Mouse (Mus musculus): ENCODE results near the gene Vps25. TPM values are rescaled to one million over a fixed set of nuclear protein-coding genes. Genes with fewer than 3 reads are reported as not detected.

Vps25 gene
- polyA plus RNA-seq (2015; fragmentation: Nextera tagmentation; extraction: Ambion mirVana), result 102 and 109 TPM in 2 replicates

GRCm38 (mm10) chr11:101253613-101254389, at the start of gene Vps25:
TSS of gene Vps25 (plus strand) at chr11:101253707.

GRCm38 (mm10) chr11:101226065-101226701, 27.3 kb upstream of the Vps25 start, which contains the start of gene Ezh1:
TSS of gene Ezh1 (minus strand) at chr11:101226463.

GRCm38 (mm10) chr11:101245855-101246701, 7.4 kb upstream of the Vps25 start, which contains the start of gene Ramp2:
TSS of gene Ramp2 (plus strand) at chr11:101246028.

GRCm38 (mm10) chr11:101259948-101260825, 6.7 kb downstream of the Vps25 start, which contains the start of gene Wnk4:
TSS of gene Wnk4 (plus strand) at chr11:101260567.

GRCm38 (mm10) chr11:101278223-101279192, 25.0 kb downstream of the Vps25 start, which contains the start of the genes Cntd1 and Coa3:
TSS of gene Cntd1 (plus strand) at chr11:101279012.
TSS of gene Coa3 (minus strand) at chr11:101279114.

GRCm38 (mm10) chr11:101302004-101302798, 48.7 kb downstream of the Vps25 start, which contains the start of gene Becn1:
TSS of gene Becn1 (minus strand) at chr11:101302286.

Other genes starting within 250 kb of the Vps25 start
- gene Atp6v0a1, start 244.3 kb upstream of the Vps25 start, polyA plus RNA-seq (2015; fragmentation: Nextera tagmentation; extraction: Ambion mirVana), result 51.3 and 56.7 TPM in 2 replicates
- 16.3 and 19.0 TPM in 2 replicates for gene Naglu, start 183.7 kb upstream of the Vps25 start, polyA plus RNA-seq (2015; fragmentation: Nextera tagmentation; extraction: Ambion mirVana)
- gene Hsd17b1, start 175.3 kb upstream of the Vps25 start, polyA plus RNA-seq (2015; fragmentation: Nextera tagmentation; extraction: Ambion mirVana), result 0.16 TPM in 1 of 2 replicates, not detected in the other
- gene Coasy, start 171.1 kb upstream of the Vps25 start, polyA plus RNA-seq (2015; fragmentation: Nextera tagmentation; extraction: Ambion mirVana), result 18.1 and 18.4 TPM in 2 replicates
- 21.3 and 26.0 TPM in 2 replicates for gene Mlx, start 166.4 kb upstream of the Vps25 start, polyA plus RNA-seq (2015; fragmentation: Nextera tagmentation; extraction: Ambion mirVana)
- 9.1 and 9.5 TPM in 2 replicates for gene Psmc3ip, start 158.3 kb upstream of the Vps25 start, polyA plus RNA-seq (2015; fragmentation: Nextera tagmentation; extraction: Ambion mirVana)
- 16.2 TPM in 2 replicates for gene Retreg3, start 133.8 kb upstream of the Vps25 start, polyA plus RNA-seq (2015; fragmentation: Nextera tagmentation; extraction: Ambion mirVana)
- 29.7 and 31.9 TPM in 2 replicates for gene Tubg1, start 133.8 kb upstream of the Vps25 start, polyA plus RNA-seq (2015; fragmentation: Nextera tagmentation; extraction: Ambion mirVana)
- 3.0 and 3.1 TPM in 2 replicates for gene Tubg2, start 97.8 kb upstream of the Vps25 start, polyA plus RNA-seq (2015; fragmentation: Nextera tagmentation; extraction: Ambion mirVana)
- 1.3 TPM in 2 replicates for gene Cntnap1, start 83.2 kb upstream of the Vps25 start, polyA plus RNA-seq (2015; fragmentation: Nextera tagmentation; extraction: Ambion mirVana)
- gene Plekhh3, start 82.4 kb upstream of the Vps25 start, polyA plus RNA-seq (2015; fragmentation: Nextera tagmentation; extraction: Ambion mirVana), result 14.0 and 14.4 TPM in 2 replicates
- gene Ccr10, start 78.3 kb upstream of the Vps25 start, polyA plus RNA-seq (2015; fragmentation: Nextera tagmentation; extraction: Ambion mirVana), result 0.14 and 0.24 TPM in 2 replicates
- gene Ezh1, start 27.2 kb upstream of the Vps25 start, polyA plus RNA-seq (2015; fragmentation: Nextera tagmentation; extraction: Ambion mirVana), result 10.8 and 11.8 TPM in 2 replicates
- gene Ramp2, start 7.7 kb upstream of the Vps25 start, polyA plus RNA-seq (2015; fragmentation: Nextera tagmentation; extraction: Ambion mirVana), result 49.3 and 59.1 TPM in 2 replicates
- 1.3 and 2.3 TPM in 2 replicates for gene Wnk4, start 6.9 kb downstream of the Vps25 start, polyA plus RNA-seq (2015; fragmentation: Nextera tagmentation; extraction: Ambion mirVana)
- 0.35 and 0.41 TPM in 2 replicates for gene Cntd1, start 25.3 kb downstream of the Vps25 start, polyA plus RNA-seq (2015; fragmentation: Nextera tagmentation; extraction: Ambion mirVana)
- 170 and 173 TPM in 2 replicates for gene Coa3, start 25.4 kb downstream of the Vps25 start, polyA plus RNA-seq (2015; fragmentation: Nextera tagmentation; extraction: Ambion mirVana)
- 107 and 110 TPM in 2 replicates for gene Becn1, start 48.6 kb downstream of the Vps25 start, polyA plus RNA-seq (2015; fragmentation: Nextera tagmentation; extraction: Ambion mirVana)
- gene Psme3, start 62.5 kb downstream of the Vps25 start, polyA plus RNA-seq (2015; fragmentation: Nextera tagmentation; extraction: Ambion mirVana), result 61.2 and 66.0 TPM in 2 replicates
- gene Aoc2, start 71.4 kb downstream of the Vps25 start, polyA plus RNA-seq (2015; fragmentation: Nextera tagmentation; extraction: Ambion mirVana), result 0.31 and 0.41 TPM in 2 replicates
- gene Aoc3, start 76.9 kb downstream of the Vps25 start, polyA plus RNA-seq (2015; fragmentation: Nextera tagmentation; extraction: Ambion mirVana), result 16.2 and 16.9 TPM in 2 replicates
- gene G6pc, start 113.9 kb downstream of the Vps25 start, polyA plus RNA-seq (2015; fragmentation: Nextera tagmentation; extraction: Ambion mirVana), result 0.23 TPM in 2 replicates
- gene Aarsd1, start 163.9 kb downstream of the Vps25 start, polyA plus RNA-seq (2015; fragmentation: Nextera tagmentation; extraction: Ambion mirVana), result 22.9 and 26.4 TPM in 2 replicates
- 4.0 and 5.9 TPM in 2 replicates for gene Gm27029, start 171.1 kb downstream of the Vps25 start, polyA plus RNA-seq (2015; fragmentation: Nextera tagmentation; extraction: Ambion mirVana)
- gene Rundc1, start 171.4 kb downstream of the Vps25 start, polyA plus RNA-seq (2015; fragmentation: Nextera tagmentation; extraction: Ambion mirVana), result 10.5 and 11.5 TPM in 2 replicates
- gene Ptges3l, start 171.6 kb downstream of the Vps25 start, polyA plus RNA-seq (2015; fragmentation: Nextera tagmentation; extraction: Ambion mirVana), result 20.4 and 24.3 TPM in 2 replicates
- gene Rpl27, start 188.6 kb downstream of the Vps25 start, polyA plus RNA-seq (2015; fragmentation: Nextera tagmentation; extraction: Ambion mirVana), result 267 and 271 TPM in 2 replicates
- 35.7 and 39.5 TPM in 2 replicates for gene Ifi35, start 194.7 kb downstream of the Vps25 start, polyA plus RNA-seq (2015; fragmentation: Nextera tagmentation; extraction: Ambion mirVana)
- gene Rnd2, start 211.3 kb downstream of the Vps25 start, polyA plus RNA-seq (2015; fragmentation: Nextera tagmentation; extraction: Ambion mirVana), result 7.1 and 8.2 TPM in 2 replicates
- gene Vat1, start 212.5 kb downstream of the Vps25 start, polyA plus RNA-seq (2015; fragmentation: Nextera tagmentation; extraction: Ambion mirVana), result 80.4 and 88.7 TPM in 2 replicates

Measured in urinary bladder, postnatal 0 days (tissue).